Mouse (Mus musculus) left cerebral cortex, postnatal 14 days (tissue): ENCODE measurements around the gene Olfr517. TPM values are rescaled to one million over a fixed set of nuclear protein-coding genes. Genes with fewer than 3 reads are reported as not detected.

ENCODE experiments used
- DNase-seq, 2 experiments: peaks; one replicate each; pipeline ENCODE4 v3.0.0; 2021 to 2022; ENCODE audit warnings: low spot score in 2 of 2, mixed read lengths in 1 of 2
- intact Hi-C: fragments of 180-260 bp; cut with DNase I; formaldehyde crosslinking; loops from one replicate; pipeline ENCODE4 v1.15.1; 2025
- long read RNA-seq, 2 experiments: library from polyadenylated mRNA; stranded (forward); transcript quantifications; one replicate each; pipeline ENCODE4 v2.0.0; 2021
- total RNA-seq, 2 experiments: library from RNA; stranded (reverse); gene quantifications; 2 replicates each; pipeline ENCODE4 v1.2.3; 2021

The Olfr517 gene
- not detected for total RNA-seq
- long read RNA-seq, experiment 1 = 0 reads
- long read RNA-seq, experiment 2 = 0 reads

DNA sequence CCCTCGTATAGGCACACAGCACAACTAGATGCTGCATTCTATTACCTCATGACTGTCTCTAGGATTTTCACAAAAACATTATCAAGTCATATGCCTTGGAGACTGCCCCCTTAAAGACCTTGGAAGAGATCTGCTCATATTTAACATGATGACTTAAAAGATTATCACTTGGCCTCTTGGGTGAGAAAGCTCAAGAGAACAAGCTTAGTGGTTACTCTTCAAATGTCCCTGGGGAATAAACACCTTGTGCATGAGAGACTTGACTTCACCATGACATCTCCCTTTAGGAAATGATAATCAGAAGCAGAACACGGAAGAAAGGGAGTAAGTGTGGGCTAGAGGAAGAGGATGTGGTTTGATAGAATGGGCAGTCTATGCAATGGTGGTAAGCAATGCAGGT is at the start of gene Olfr517:
Olfr517 (minus strand) TSS at position 101 of the 400 bp plus-strand sequence.
- DNase-seq = no peak
- intact Hi-C loops = no loop called here

- DNase-seq = no peak
- intact Hi-C loops = no loop called here
Measured at GRCm38 (mm10) chr7:108903969-108904368, 31.8 kb upstream of the Olfr517 start.

- no peak for DNase-seq
- intact Hi-C loops = no loop called here
Measured at GRCm38 (mm10) chr7:108894320-108894719, 22.1 kb upstream of the Olfr517 start, which contains the start of gene Olfr519. Gene Olfr519, minus strand, starts transcription at chr7:108894420.

DNA sequence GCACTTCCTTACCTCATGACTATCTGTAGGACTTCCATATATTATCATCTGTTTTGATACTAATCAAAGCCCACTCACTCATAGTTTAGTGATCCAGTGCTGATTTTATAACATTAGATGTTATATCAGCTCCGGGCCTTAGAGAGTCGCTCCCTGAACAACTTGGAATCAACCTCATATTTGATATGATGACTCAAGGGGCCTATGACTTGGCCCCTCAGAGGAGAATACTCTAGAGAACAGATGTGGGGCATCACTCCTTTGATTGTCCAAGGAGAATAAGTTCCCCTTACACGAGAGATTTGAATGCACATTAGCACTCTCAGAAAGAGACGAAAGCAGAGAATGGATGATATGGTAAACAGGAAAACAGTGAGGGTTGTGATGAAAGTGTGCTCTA is 12.7 kb upstream of the Olfr517 start, which contains the start of gene Olfr518:
Olfr518 (minus strand) TSS at position 101 of the 400 bp plus-strand sequence.
- intact Hi-C loops = no loop called here

GRCm38 (mm10) chr7:108850429-108850828 is 21.8 kb downstream of the Olfr517 start, which contains the start of gene Olfr516:
Gene Olfr516, minus strand, starts transcription at chr7:108850529.
- no peak for DNase-seq
- intact Hi-C loops = no loop called here

More for the DNA sequence above, 12.7 kb upstream of the Olfr517 start, which contains the start of gene Olfr518:
- no peak for DNase-seq

DNA sequence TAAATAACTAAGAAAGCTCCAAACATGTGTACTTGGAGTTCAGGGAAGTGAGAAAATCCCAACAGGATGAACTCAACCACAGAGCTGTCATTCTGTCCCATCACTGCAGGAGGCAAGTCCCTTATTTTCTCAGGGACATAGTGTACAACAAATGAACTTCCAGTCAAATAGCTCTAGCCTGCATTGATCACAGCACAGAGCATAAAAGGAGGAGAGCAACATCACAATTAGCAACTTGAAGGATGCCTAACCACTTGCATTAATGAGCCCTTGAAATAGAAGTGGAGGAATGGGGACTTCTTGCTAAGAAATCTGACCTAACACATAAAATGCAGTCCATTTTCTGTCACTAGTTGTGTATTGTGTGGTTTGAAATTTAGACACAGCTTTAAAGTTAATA is 46.3 kb downstream of the Olfr517 start, which contains the start of gene Olfr514:
Olfr514 (minus strand) TSS at position 101 of the 400 bp plus-strand sequence.
- DNase-seq = no peak
- intact Hi-C loops = no loop called here

Other genes starting within 250 kb of the Olfr517 start
- gene Olfr508, start 242.4 kb downstream of the Olfr517 start, total RNA-seq = not detected
- gene Olfr509, start 220.5 kb downstream of the Olfr517 start, total RNA-seq = not detected
- not detected for gene Olfr510, start 206.0 kb downstream of the Olfr517 start, total RNA-seq
- not detected for gene Olfr512, start 159.1 kb downstream of the Olfr517 start, total RNA-seq
- gene Olfr513, start 121.4 kb downstream of the Olfr517 start, total RNA-seq = not detected
- not detected for gene Olfr514, start 46.4 kb downstream of the Olfr517 start, total RNA-seq
- not detected for gene Olfr516, start 21.9 kb downstream of the Olfr517 start, total RNA-seq
- gene Olfr518, start 12.6 kb upstream of the Olfr517 start, total RNA-seq = not detected
- gene Olfr519, start 22.0 kb upstream of the Olfr517 start, total RNA-seq = not detected
- gene Nlrp10, start 57.8 kb upstream of the Olfr517 start, total RNA-seq = under 1 TPM; 0.33 to 0.61 TPM
- gene Eif3f, start 62.0 kb upstream of the Olfr517 start, total RNA-seq = 10 to 100 TPM; 97.5 to 98.9 TPM
- gene Tub, start 78.0 kb upstream of the Olfr517 start, total RNA-seq = 100 to 1,000 TPM; 140 to 148 TPM
- 10 to 100 TPM; 49.3 to 53.5 TPM for gene Ric3, start 211.0 kb upstream of the Olfr517 start, total RNA-seq